Mouse (Mus musculus) forebrain, embryonic 15.5 days (tissue): Measurements from ENCODE around the gene Btbd6. TPM values are rescaled to one million over a fixed set of nuclear protein-coding genes. Genes with fewer than 3 reads are reported as not detected.

ENCODE experiments used
- ATAC-seq: fragments of 200-750 bp; cut with Nextera tagmentation; replicated peaks from 2 replicates; pipeline ENCODE4 v1.8.0; 2017; ENCODE audit warnings: mild to moderate bottlenecking, moderate TSS enrichment, moderate library complexity
- H3K27ac ChIP-seq: fragments of 300-500 bp; sonication (generic); replicated peaks from 2 replicates; pipeline ENCODE4 v1.5.1; 2015; ENCODE audit warnings: mild to moderate bottlenecking, inconsistent platforms
- H3K27me3 ChIP-seq: fragments of 300-500 bp; sonication (generic); 2 replicates; pipeline ENCODE4 v1.6.1; 2015; ENCODE audit warnings: inconsistent platforms
- H3K36me3 ChIP-seq: fragments of 300-500 bp; sonication (generic); 2 replicates; pipeline ENCODE4 v1.6.1; 2015; ENCODE audit warnings: mild to moderate bottlenecking, inconsistent platforms
- H3K4me1 ChIP-seq: fragments of 300-500 bp; sonication (generic); 2 replicates; pipeline ENCODE4 v1.6.1; 2015; ENCODE audit warnings: inconsistent platforms
- H3K4me2 ChIP-seq: fragments of 300-500 bp; sonication (generic); replicated peaks from 2 replicates; pipeline ENCODE4 v1.6.1; 2015; ENCODE audit warnings: mild to moderate bottlenecking, inconsistent platforms
- H3K4me3 ChIP-seq: fragments of 300-500 bp; sonication (generic); 2 replicates; pipeline ENCODE4 v1.5.1; 2015; ENCODE audit warnings: mild to moderate bottlenecking, inconsistent platforms
- H3K9ac ChIP-seq: fragments of 300-500 bp; sonication (generic); replicated peaks from 2 replicates; pipeline ENCODE4 v1.6.1; 2015; ENCODE audit warnings: mild to moderate bottlenecking, inconsistent platforms
- H3K9me3 ChIP-seq: fragments of 300-500 bp; sonication (generic); 2 replicates; pipeline ENCODE4 v1.6.1; 2016; ENCODE audit warnings: inconsistent platforms
- WGBS: fragments of 180-500 bp; shearing (Covaris S2); methylation state at CpG from one replicate; pipeline ENCODE4 v1.1.7; 2015; ENCODE audit warnings: mixed read lengths; 5-methylcytosine and 5-hydroxymethylcytosine counted together
- polyA plus RNA-seq: library from polyadenylated mRNA; unstranded; fragments of >200 nt; fragmentation: Nextera tagmentation; extraction: Ambion mirVana; gene quantifications from 2 replicates; pipeline ENCODE4 v1.2.1, GENCODE M21; 2015

Gene Btbd6
- polyA plus RNA-seq, 1 experiment from 2014 or later, result 46.1 TPM

- no peaks in the 10 kb centered on the region for H3K27me3 ChIP-seq
- H3K4me2 ChIP-seq, result peak overlapping the region; percentile 79
- H3K4me3 ChIP-seq, result peak overlapping the region; percentile 83
- H3K36me3 ChIP-seq, result no peaks in the 10 kb centered on the region
- peaks cover 22% of the 10 kb centered on the region for H3K4me1 ChIP-seq
- ATAC-seq, result no peak; the same call in none of the 2 replicates
- peak overlapping the region; percentile 91 for H3K9ac ChIP-seq
- H3K9me3 ChIP-seq, result no peaks in the 10 kb centered on the region
- WGBS, result 1% methylated on average over 56 of the region's 56 CpGs
- H3K27ac ChIP-seq, result peak overlapping the region; percentile 96
Measured at GRCm38 (mm10) chr12:112999569-113000293, 23.4 kb downstream of the Btbd6 start.

DNA sequence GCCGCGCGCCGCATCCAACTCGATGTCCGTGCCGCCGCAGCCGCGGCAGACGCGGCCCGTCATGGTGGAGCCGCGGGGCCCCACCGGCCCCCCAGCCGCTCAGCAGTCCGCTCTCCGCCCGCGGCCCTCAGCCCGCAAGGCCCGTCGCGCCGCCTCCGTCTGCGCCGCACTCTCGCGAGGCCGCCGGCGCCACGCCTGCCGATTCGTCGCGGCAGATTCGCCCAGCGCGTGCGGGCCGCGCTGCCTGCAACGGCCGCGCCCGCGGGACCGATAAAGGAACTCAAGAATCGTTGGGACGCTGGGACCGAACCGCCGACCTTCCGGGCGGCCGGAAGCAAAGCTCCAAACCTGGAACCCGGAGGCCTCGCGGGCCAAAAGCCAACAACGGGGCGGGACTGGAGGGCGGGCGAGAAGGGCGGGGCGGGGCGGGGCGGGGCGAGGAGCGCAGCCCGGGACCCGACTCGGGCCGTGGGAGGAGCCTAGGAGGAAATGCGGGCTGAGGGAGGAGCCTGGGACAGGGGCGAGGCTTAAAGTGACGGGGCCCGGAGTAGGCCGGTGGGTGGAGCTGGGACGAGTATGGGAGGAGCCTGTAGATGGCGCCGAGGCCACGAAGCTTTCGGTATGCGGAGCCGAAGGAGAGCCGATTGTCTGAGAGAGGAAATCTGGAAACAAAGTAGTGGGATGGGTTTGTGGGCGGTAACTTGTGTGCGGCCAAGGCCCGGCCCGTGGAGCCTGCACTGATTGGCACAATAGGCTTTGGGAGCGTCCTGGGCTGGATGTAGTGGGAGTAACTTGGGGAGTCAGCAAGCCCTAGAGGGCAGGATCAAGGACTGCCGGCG, 24.2 kb downstream of the Btbd6 start, which contains the start of gene Brf1:
Gene Brf1, minus strand, starts transcription at position 411 of the 839 bp plus-strand sequence.
- Histone ChIP-seq H3K4me3 (peak within 1 kb of the TSS; percentile 83), H3K4me2 (peak within 1 kb of the TSS; percentile 79), H3K27me3 (no peaks in the 10 kb centered on the region), H3K27ac (peak within 1 kb of the TSS; percentile 96), H3K4me1 (peaks cover 22% of the 10 kb centered on the region), H3K36me3 (no peaks in the 10 kb centered on the region), H3K9me3 (no peaks in the 10 kb centered on the region), H3K9ac (peak within 1 kb of the TSS; percentile 91)
- WGBS, result 1% methylated on average over 94 of the region's 96 CpGs
- ATAC-seq, result peak; percentile 98

GRCm38 (mm10) chr12:113001133-113001474, 24.8 kb downstream of the Btbd6 start:
- Histone ChIP-seq H3K9me3 (no peaks in the 10 kb centered on the region), H3K4me1 (peaks cover 22% of the 10 kb centered on the region), H3K27me3 (no peaks in the 10 kb centered on the region), H3K4me2 (peak overlapping the region; percentile 79), H3K4me3 (peak overlapping the region; percentile 83), H3K36me3 (no peaks in the 10 kb centered on the region), H3K9ac (peak overlapping the region; percentile 91), H3K27ac (peak overlapping the region; percentile 96)
- no peak for ATAC-seq
- WGBS, result 5% methylated on average over 5 of the region's 5 CpGs

- peaks cover 22% of the 10 kb centered on the region for H3K4me1 ChIP-seq
- no peaks in the 10 kb centered on the region for H3K36me3 ChIP-seq
- WGBS, result 50% methylated on average over 2 of the region's 2 CpGs
- H3K9ac ChIP-seq, result no peak overlapping the region
- H3K27me3 ChIP-seq, result no peaks in the 10 kb centered on the region
- no peaks in the 10 kb centered on the region for H3K9me3 ChIP-seq
- no peak overlapping the region for H3K4me3 ChIP-seq
- ATAC-seq, result no peak
- H3K4me2 ChIP-seq, result no peak overlapping the region
- H3K27ac ChIP-seq, result no peak overlapping the region
Measured at GRCm38 (mm10) chr12:113002667-113003066, 26.4 kb downstream of the Btbd6 start.

DNA sequence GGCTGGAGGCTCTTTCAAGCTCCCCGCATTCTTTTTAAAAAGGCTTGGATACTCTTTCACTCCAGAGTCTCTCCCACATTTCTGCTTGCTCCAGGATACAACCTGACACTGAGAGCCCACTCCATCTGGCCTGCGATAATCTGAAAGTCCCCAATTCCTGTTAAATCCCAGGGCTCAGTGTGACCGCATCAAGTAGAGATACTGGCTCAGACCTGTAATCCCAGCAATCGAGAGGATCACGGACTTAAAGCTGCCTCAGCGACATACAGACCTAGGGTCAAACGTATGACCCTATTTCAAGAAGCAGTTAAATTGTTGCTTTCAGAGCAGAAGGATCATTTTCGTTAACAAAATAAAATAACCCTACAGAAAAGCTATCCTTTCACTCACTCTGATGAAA, 27.7 kb downstream of the Btbd6 start:
- no peaks in the 10 kb centered on the region for H3K9me3 ChIP-seq
- H3K27me3 ChIP-seq, result no peaks in the 10 kb centered on the region
- H3K4me3 ChIP-seq, result no peak overlapping the region
- no peak overlapping the region for H3K4me2 ChIP-seq
- no peak overlapping the region for H3K27ac ChIP-seq
- H3K9ac ChIP-seq, result no peak overlapping the region
- H3K36me3 ChIP-seq, result no peaks in the 10 kb centered on the region
- WGBS, result 84% methylated on average over 8 of the region's 8 CpGs
- ATAC-seq, result no peak
- H3K4me1 ChIP-seq, result peaks cover 13% of the 10 kb centered on the region

GRCm38 (mm10) chr12:113004993-113005392, 28.7 kb downstream of the Btbd6 start:
- 33% methylated on average over 4 of the region's 4 CpGs for WGBS
- no peak for ATAC-seq

DNA sequence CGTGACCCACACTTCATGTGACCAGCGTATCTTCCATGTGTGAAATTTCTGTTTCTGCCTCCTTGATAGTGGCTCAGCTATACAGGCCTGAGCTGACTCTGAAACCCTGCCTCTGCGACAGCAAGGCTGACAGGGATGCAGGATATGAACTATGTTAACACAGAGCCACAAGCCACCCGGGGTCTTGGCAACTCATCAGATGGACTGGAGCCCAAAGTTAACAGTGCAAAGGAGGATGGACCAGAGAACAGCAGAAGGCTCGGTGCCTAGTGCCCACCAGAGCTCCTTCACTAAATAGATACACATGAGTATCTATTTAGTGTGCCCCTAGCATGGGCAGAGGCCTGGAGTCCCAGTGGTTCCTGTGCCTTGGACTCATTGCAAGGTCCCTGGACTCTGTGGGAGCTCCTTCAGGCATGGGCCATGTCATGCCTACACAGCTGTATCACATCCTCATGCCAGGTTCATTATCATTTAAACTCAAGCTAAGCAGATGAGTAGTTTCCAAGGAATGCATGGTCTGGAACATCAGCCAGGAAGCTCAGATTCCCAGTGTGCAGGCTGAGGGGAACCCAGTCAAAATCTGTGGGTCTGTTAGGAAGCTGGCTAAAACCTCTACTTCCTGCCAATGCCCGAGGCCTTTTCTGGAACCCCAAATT, 35.5 kb downstream of the Btbd6 start:
- Histone ChIP-seq H3K9me3 (no peaks in the 10 kb centered on the region), H3K4me2 (no peak overlapping the region), H3K27me3 (no peaks in the 10 kb centered on the region), H3K9ac (no peak overlapping the region), H3K4me1 (peaks cover 28% of the 10 kb centered on the region), H3K4me3 (no peak overlapping the region), H3K36me3 (no peaks in the 10 kb centered on the region), H3K27ac (no peak overlapping the region)
- 85% methylated on average over 6 of the region's 6 CpGs for WGBS
- no peak for ATAC-seq

More at GRCm38 (mm10) chr12:113004993-113005392, 28.7 kb downstream of the Btbd6 start:
- no peak overlapping the region for H3K4me2 ChIP-seq
- H3K27ac ChIP-seq, result no peak overlapping the region
- H3K9me3 ChIP-seq, result no peaks in the 10 kb centered on the region
- H3K9ac ChIP-seq, result no peak overlapping the region
- peaks cover 6% of the 10 kb centered on the region for H3K4me1 ChIP-seq
- no peak overlapping the region for H3K4me3 ChIP-seq
- no peaks in the 10 kb centered on the region for H3K27me3 ChIP-seq
- no peaks in the 10 kb centered on the region for H3K36me3 ChIP-seq

DNA sequence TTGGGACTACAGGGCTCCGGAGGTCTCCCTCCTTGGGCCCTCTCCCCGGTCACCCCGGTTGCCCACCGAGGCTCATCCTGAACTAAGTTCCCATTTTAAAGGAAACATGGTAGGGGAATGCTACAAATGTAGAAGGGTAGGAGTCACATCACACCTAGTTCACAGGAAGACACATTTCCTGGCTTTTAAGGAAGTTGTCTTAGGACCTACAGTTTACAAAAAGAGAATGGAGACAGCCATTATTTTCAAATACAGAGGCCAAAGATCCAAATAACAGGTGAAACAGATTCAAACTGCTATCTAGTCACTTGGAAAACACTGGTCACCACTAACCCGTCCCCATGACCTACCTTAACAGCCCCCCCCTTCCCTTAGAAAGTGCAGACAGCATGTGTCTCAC, 36.2 kb downstream of the Btbd6 start:
- Histone ChIP-seq H3K9me3 (no peaks in the 10 kb centered on the region), H3K27me3 (no peaks in the 10 kb centered on the region), H3K27ac (peak overlapping the region; percentile 94; the same call in 1 of the 2 replicates), H3K4me3 (no peak overlapping the region), H3K9ac (no peak overlapping the region), H3K36me3 (no peaks in the 10 kb centered on the region), H3K4me1 (peaks cover 33% of the 10 kb centered on the region), H3K4me2 (no peak overlapping the region)
- ATAC-seq, result no peak
- WGBS, result 94% methylated on average over 5 of the region's 5 CpGs

DNA sequence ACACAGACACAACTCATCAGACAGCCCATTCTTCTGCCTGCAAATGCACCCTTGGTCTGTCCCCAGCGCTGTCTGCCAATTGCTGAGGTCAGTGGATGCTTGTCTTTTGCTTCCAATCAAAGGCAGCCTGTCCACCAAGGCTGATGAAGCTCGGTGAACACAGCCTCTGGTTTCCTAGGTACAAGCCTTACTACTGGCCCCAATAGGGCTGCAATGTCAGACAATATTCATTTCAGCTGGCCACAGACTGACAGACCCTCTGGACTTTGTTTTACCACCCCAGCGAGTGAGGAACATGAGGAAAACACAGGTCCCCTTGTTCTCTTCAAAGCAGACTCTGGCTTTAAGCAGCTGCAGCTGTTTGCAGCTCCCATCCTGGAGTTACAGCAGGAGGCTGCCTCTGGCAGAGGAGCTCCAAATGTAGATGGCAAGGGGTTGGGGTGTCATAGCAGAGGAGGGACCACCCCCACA, 36.8 kb downstream of the Btbd6 start:
- no peaks in the 10 kb centered on the region for H3K36me3 ChIP-seq

GRCm38 (mm10) chr12:113013604-113014558, 37.6 kb downstream of the Btbd6 start, which contains the start of gene Pacs2:
Pacs2 (plus strand) TSS chr12:113014508.
- H3K27ac ChIP-seq, result peak within 1 kb of the TSS; percentile 94
- H3K9ac ChIP-seq, result peak within 1 kb of the TSS; percentile 98
- WGBS, result 2% methylated on average over 83 of the region's 85 CpGs
- peak; percentile 89 for ATAC-seq
- peaks cover 39% of the 10 kb centered on the region for H3K4me1 ChIP-seq
- H3K9me3 ChIP-seq, result no peaks in the 10 kb centered on the region
- peak within 1 kb of the TSS; percentile 81 for H3K4me2 ChIP-seq
- H3K27me3 ChIP-seq, result no peaks in the 10 kb centered on the region
- no peaks in the 10 kb centered on the region for H3K36me3 ChIP-seq
- peak within 1 kb of the TSS; percentile 100 for H3K4me3 ChIP-seq

More for the DNA sequence above, 36.8 kb downstream of the Btbd6 start:
- Histone ChIP-seq H3K4me2 (no peak overlapping the region), H3K4me3 (no peak overlapping the region), H3K27ac (peak overlapping the region; percentile 94), H3K9ac (peak overlapping the region; percentile 92; the same call in 1 of the 2 replicates), H3K27me3 (no peaks in the 10 kb centered on the region), H3K9me3 (no peaks in the 10 kb centered on the region), H3K4me1 (peaks cover 39% of the 10 kb centered on the region)
- WGBS, result 59% methylated on average over 3 of the region's 3 CpGs
- ATAC-seq, result no peak
